Mouse (Mus musculus): Measurements from ENCODE around the gene Atxn2l. TPM values are rescaled to one million over a fixed set of nuclear protein-coding genes. Genes with fewer than 3 reads are reported as not detected.
A peak's percentile ranks its signal among the peaks of the same experiment; 100 is the strongest.
"Not testable (repeated sequence)": the region's sequence is repeated elsewhere in the genome, so short reads cannot be mapped to it uniquely, and the experiment has no call there.

Atxn2l gene
- polyA plus RNA-seq, 1 experiment from 2014 or later, result 66.8 TPM

DNA sequence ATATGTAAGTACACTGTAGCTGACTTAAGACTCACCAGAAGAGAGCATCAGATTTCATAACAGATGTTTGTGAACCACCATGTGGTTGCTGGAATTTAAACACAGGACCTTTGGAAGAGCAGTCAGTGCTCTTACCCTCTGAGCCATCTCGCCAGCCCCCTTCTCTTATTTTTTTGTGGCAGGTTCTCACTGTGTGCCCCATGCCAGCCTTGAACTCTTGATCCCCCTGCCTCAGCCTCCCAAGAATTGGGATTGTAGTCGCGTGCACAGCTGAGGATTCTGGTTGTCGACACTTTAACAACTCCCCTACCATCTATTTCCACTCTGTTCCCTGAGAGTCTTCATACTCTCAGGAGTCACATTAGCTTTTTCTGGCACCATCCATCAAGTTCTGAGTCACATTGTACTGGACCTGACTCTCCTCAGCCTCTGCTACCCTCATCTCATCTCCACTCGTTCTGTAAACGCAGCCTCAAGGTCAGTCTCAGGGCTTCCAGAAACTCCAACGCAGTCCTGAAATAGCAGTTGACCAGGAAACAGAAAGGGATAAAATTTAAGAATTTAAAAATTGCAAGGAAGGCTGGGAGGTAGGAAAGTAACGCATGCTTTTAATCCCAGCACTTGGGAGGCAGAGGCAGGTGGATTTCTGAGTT lies 4.0 kb upstream of the Atxn2l start:
- H3K4me1 ChIP-seq (replicated peaks), result peaks cover 5% of the 10 kb centered on the region
- no peaks in the 10 kb centered on the region for H3K27me3 ChIP-seq (ENCODE audit: insufficient read depth, poor library complexity, severe bottlenecking)
- H3K36me3 ChIP-seq, result no peaks in the 10 kb centered on the region
- no peak for DNase-seq (ENCODE audit: low spot score)
- no peak overlapping the region for H3K27ac ChIP-seq
- H3K4me3 ChIP-seq, result no peak overlapping the region
- no peaks in the 10 kb centered on the region for H3K9me3 ChIP-seq
- WGBS, result 91% methylated on average over 8 of the region's 8 CpGs

- H3K4me3 ChIP-seq, result no peak overlapping the region
- H3K36me3 ChIP-seq, result peaks cover 15% of the 10 kb centered on the region
- no peak overlapping the region for H3K27ac ChIP-seq
- H3K9me3 ChIP-seq, result no peaks in the 10 kb centered on the region
- H3K27me3 ChIP-seq (ENCODE audit: insufficient read depth, poor library complexity, severe bottlenecking), result no peaks in the 10 kb centered on the region
- 91% methylated on average over 2 of the region's 2 CpGs for WGBS
- peaks cover 12% of the 10 kb centered on the region for H3K4me1 ChIP-seq (replicated peaks)
- DNase-seq (ENCODE audit: low spot score), result no peak
Measured at GRCm38 (mm10) chr7:126504913-126505312, 1.7 kb upstream of the Atxn2l start.

DNA sequence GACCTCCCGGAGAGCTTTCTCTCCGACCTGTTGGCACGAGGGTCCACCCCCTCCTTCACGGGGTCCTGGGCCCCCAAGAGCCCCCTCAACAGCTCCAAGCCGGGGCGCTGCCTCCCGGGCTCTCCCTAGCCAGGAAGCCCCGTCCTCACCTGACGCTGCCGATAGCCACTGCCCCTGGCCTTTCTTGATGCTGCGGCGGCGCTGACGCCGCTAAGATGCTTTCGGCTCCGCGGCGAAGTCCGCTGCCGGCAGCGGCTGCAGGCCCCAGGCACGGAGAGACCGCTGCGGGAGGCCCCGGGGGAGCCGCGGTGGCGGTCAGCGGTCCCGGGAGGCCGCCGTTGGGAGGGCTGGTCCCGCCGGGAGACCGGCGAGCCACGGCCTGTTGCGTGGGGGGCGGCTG lies 486 bp downstream of the Atxn2l start:
- no peaks in the 10 kb centered on the region for H3K27me3 ChIP-seq (ENCODE audit: insufficient read depth, poor library complexity, severe bottlenecking)
- no peak for DNase-seq (ENCODE audit: low spot score)
- peaks cover 12% of the 10 kb centered on the region for H3K4me1 ChIP-seq (replicated peaks)
- WGBS, result under 1% methylated on average over 40 of the region's 40 CpGs
- H3K9me3 ChIP-seq, result no peaks in the 10 kb centered on the region
- peak overlapping the region; percentile 100 for H3K27ac ChIP-seq
- H3K4me3 ChIP-seq, result peak overlapping the region; percentile 98
- peaks cover 36% of the 10 kb centered on the region for H3K36me3 ChIP-seq

GRCm38 (mm10) chr7:126502023-126502741 lies 1.1 kb downstream of the Atxn2l start:
- H3K4me3 ChIP-seq, result peak overlapping the region; percentile 98
- H3K27me3 ChIP-seq (ENCODE audit: insufficient read depth, poor library complexity, severe bottlenecking), result no peaks in the 10 kb centered on the region
- WGBS, result under 1% methylated on average over 57 of the region's 57 CpGs
- H3K9me3 ChIP-seq, result no peaks in the 10 kb centered on the region
- peaks cover 12% of the 10 kb centered on the region for H3K4me1 ChIP-seq (replicated peaks)
- peak overlapping the region; percentile 100 for H3K27ac ChIP-seq
- peak; percentile 98 for DNase-seq (ENCODE audit: low spot score)
- peaks cover 42% of the 10 kb centered on the region for H3K36me3 ChIP-seq

DNA sequence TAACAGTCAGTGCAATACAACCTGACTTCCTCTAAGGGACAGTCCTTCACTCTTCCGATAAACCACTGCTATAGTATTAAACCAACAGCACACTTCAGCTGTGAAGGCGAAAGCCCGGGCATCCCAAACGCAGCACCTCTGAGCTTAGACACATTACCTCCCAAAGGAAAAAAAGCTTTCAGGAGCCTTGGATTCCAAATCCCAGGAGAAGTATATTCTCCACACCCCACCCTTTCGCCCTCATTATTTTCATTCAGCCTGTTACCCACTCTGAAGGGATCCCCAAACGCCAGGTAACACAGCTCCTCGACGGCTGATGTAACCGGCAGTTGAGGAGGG lies 1.6 kb downstream of the Atxn2l start:
- Histone ChIP-seq H3K27ac (peak overlapping the region; percentile 100), H3K4me1 (replicated peaks) (peaks cover 12% of the 10 kb centered on the region), H3K4me3 (peak overlapping the region; percentile 98), H3K9me3 (no peaks in the 10 kb centered on the region), H3K36me3 (peaks cover 47% of the 10 kb centered on the region), H3K27me3 (ENCODE audit: insufficient read depth, poor library complexity, severe bottlenecking) (no peaks in the 10 kb centered on the region)
- DNase-seq (ENCODE audit: low spot score), result no peak
- 6% methylated on average over 9 of the region's 9 CpGs for WGBS

DNA sequence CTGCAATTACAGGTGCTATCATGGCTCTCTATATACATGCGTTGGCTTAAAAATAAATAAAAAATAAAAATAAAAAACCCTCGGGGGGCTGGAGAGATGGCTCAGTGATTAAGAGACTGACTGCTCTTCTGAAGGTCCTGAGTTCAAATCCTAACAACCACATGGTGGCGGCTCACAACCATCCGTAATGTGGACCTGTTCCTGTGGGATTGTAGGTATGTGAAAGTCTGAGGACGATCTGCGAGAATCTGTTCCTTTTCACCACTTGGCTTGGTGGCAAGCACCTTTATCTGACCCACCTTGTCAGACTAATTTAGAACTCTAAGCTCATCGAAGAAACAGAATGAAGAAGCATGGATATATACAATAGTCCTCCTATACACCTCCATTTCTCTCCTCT lies 3.8 kb downstream of the Atxn2l start:
- DNase-seq (ENCODE audit: low spot score), result no peak
- Histone ChIP-seq H3K4me1 (replicated peaks) (peaks cover 12% of the 10 kb centered on the region), H3K36me3 (peaks cover 70% of the 10 kb centered on the region), H3K9me3 (no peaks in the 10 kb centered on the region), H3K27me3 (ENCODE audit: insufficient read depth, poor library complexity, severe bottlenecking) (no peaks in the 10 kb centered on the region), H3K27ac (no peak overlapping the region), H3K4me3 (no peak overlapping the region)
- 97% methylated on average over 7 of the region's 7 CpGs for WGBS

GRCm38 (mm10) chr7:126497966-126498365 lies 5.3 kb downstream of the Atxn2l start:
- Histone ChIP-seq H3K4me3 (no peak overlapping the region), H3K4me1 (replicated peaks) (peaks cover 6% of the 10 kb centered on the region), H3K27ac (no peak overlapping the region), H3K36me3 (peaks cover 84% of the 10 kb centered on the region), H3K9me3 (no peaks in the 10 kb centered on the region), H3K27me3 (ENCODE audit: insufficient read depth, poor library complexity, severe bottlenecking) (no peaks in the 10 kb centered on the region)
- WGBS, result 96% methylated on average over 12 of the region's 12 CpGs
- DNase-seq (ENCODE audit: low spot score), result no peak

DNA sequence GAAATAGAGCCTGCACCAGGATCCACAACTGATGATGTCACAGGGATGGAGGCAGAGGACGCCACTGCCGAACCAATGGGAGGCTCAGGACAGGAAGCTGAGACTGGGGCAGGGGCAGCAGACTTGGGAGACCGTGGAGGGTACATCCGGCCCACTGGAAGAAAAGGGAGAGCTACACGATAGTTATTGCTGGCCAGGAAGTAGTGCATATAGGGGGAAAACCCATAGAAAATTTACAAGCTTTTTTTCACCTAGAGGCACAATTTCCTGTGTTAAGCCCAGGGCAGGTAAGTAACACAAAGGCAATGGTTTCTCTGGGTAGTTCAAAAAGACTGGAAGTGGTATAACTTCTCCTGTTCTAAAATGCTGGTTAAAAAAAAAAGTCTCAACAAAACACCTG lies 6.8 kb downstream of the Atxn2l start:
- no peak for DNase-seq (ENCODE audit: low spot score)
- Histone ChIP-seq H3K4me1 (replicated peaks) (peaks cover 15% of the 10 kb centered on the region), H3K27me3 (ENCODE audit: insufficient read depth, poor library complexity, severe bottlenecking) (no peaks in the 10 kb centered on the region), H3K4me3 (no peak overlapping the region), H3K27ac (no peak overlapping the region), H3K36me3 (peaks cover 99% of the 10 kb centered on the region), H3K9me3 (no peaks in the 10 kb centered on the region)
- 91% methylated on average over 5 of the region's 5 CpGs for WGBS

DNA sequence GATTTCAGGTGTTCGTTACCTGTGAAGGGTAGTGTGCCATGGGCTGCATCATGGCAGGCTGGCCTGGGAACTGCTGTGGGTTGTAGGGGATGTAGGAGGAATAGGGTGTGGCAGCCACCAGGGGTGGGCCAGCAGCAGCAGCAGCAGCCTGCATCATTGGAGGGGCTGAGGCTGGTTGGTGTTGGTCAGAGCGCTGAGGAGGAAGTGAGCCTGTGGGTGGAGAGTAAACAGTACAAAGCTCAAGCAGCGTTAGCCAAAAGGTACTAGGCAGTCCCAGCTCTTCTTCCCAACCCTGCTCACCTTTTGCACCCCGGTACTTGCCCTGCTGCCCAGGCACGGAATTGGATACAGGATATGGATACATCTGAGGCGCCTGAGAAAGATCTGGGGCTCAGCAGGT lies 9.1 kb downstream of the Atxn2l start:
- Histone ChIP-seq H3K4me3 (no peak overlapping the region), H3K27me3 (ENCODE audit: insufficient read depth, poor library complexity, severe bottlenecking) (no peaks in the 10 kb centered on the region), H3K27ac (no peak overlapping the region), H3K4me1 (replicated peaks) (0 out of 2 replicates have a peak, but pooled peaks cover 9% of the 10 kb centered on the region), H3K9me3 (no peaks in the 10 kb centered on the region), H3K36me3 (peaks cover 99% of the 10 kb centered on the region)
- no peak for DNase-seq (ENCODE audit: low spot score)
- 94% methylated on average over 6 of the region's 6 CpGs for WGBS

GRCm38 (mm10) chr7:126491973-126492372 lies 11.3 kb downstream of the Atxn2l start:
- Histone ChIP-seq H3K27ac (no peak overlapping the region; the same call in 1 of the 2 replicates), H3K4me1 (replicated peaks) (peaks cover 21% of the 10 kb centered on the region), H3K9me3 (no peaks in the 10 kb centered on the region), H3K36me3 (peaks cover 86% of the 10 kb centered on the region), H3K4me3 (0 out of 2 replicates have a peak overlapping the region, but pooled peaks have one; percentile 11), H3K27me3 (ENCODE audit: insufficient read depth, poor library complexity, severe bottlenecking) (no peaks in the 10 kb centered on the region)
- DNase-seq (ENCODE audit: low spot score), result no peak
- WGBS, result 57% methylated on average over 11 of the region's 11 CpGs

- DNase-seq (ENCODE audit: low spot score), result no peak
- no peaks in the 10 kb centered on the region for H3K27me3 ChIP-seq (ENCODE audit: insufficient read depth, poor library complexity, severe bottlenecking)
- no peak overlapping the region for H3K4me3 ChIP-seq
- peaks cover 77% of the 10 kb centered on the region for H3K36me3 ChIP-seq
- no peaks in the 10 kb centered on the region for H3K9me3 ChIP-seq
- WGBS, result 91% methylated on average over 1 of the region's 1 CpGs
- H3K4me1 ChIP-seq (replicated peaks), result peaks cover 26% of the 10 kb centered on the region
- no peak overlapping the region for H3K27ac ChIP-seq
Measured at GRCm38 (mm10) chr7:126491005-126491404, 12.2 kb downstream of the Atxn2l start.

- Histone ChIP-seq H3K4me3 (peak overlapping the region; percentile 78), H3K27ac (peak overlapping the region; percentile 86), H3K36me3 (peaks cover 45% of the 10 kb centered on the region), H3K4me1 (replicated peaks) (peaks cover 26% of the 10 kb centered on the region)
- not testable (repeated sequence) for H3K27me3 ChIP-seq (ENCODE audit: insufficient read depth, poor library complexity, severe bottlenecking); H3K9me3 ChIP-seq; DNase-seq (ENCODE audit: low spot score)
- WGBS, result 21% methylated on average over 25 of the region's 25 CpGs
Measured at GRCm38 (mm10) chr7:126487617-126488385, 15.4 kb downstream of the Atxn2l start.

DNA sequence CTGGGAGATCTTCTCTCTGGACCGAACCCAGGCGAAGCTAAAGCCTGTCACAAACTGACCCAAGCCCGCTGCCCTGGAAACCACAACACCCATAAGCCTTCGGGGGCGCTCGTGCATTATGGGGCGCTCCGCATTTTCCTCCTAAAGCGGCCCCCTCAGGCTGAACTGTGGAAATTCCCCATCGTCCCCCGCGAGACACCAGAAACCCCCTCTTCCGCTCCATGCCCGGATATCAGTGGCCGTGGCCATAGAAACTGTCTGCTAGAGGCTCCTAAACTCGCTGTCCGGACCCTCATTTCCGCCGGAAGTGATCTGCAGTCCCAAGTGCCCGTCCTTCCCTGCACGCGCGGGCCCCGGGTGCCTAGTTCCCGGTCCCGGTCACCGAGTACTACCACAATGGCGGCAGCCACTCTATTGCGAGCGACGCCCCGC lies 16.2 kb downstream of the Atxn2l start, which contains the start of gene Tufm:
Tufm (plus strand) TSS at position 310 of the 432 bp plus-strand sequence.
- WGBS, result under 1% methylated on average over 32 of the region's 32 CpGs
- H3K36me3 ChIP-seq, result peaks cover 37% of the 10 kb centered on the region
- peak; percentile 98 for DNase-seq (ENCODE audit: low spot score)
- no peaks in the 10 kb centered on the region for H3K27me3 ChIP-seq (ENCODE audit: insufficient read depth, poor library complexity, severe bottlenecking)
- peak within 1 kb of the TSS; percentile 86 for H3K27ac ChIP-seq
- no peaks in the 10 kb centered on the region for H3K9me3 ChIP-seq
- H3K4me1 ChIP-seq (replicated peaks), result peaks cover 25% of the 10 kb centered on the region
- peak within 1 kb of the TSS; percentile 78 for H3K4me3 ChIP-seq
